Mouse (Mus musculus): ENCODE data around the gene Oxsr1.
"Not testable (repeated sequence)": the region's sequence is repeated elsewhere in the genome, so short reads cannot be mapped to it uniquely, and the experiment has no call there.

Gene Oxsr1

DNA sequence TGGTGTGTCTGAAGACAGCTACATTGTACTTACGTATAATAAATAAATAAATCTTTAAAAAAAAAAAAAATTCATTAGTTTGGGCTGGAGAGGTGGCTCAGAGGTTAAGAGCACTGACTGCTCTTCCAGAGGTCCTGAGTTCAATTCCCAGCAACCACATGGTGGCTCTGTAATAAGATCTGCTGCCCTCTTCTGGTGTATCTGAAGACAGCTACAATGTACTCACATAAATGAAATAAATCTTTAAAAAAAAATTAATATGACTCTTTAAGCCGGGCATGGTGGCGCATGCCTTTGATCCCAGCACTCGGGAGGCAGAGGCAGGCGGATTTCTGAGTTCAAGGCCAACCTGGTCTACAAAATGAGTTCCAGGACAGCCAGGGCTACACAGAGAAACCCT, 47.4 kb downstream of the Oxsr1 start:
- not testable (repeated sequence) for DNase-seq (ENCODE audit: low read depth, low spot score)

DNA sequence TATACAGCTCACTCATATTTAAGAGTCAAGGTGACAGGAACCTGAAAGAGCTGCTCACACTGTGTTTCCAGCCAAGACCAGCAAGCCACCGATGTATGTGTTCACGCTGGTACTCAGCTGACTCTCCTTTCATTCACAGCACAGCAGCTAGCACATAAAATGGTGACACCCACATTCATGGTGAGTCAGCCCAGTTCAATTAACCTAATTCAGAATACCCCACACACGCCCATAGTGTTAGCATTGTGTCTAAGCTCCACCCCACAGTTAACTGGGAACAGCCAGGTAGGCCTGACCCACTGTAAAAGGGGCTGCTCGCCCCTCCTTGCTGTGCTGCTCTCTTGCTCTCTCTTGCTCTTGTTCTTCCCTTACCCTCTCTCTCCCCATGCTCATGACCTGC, 50.7 kb downstream of the Oxsr1 start:
- peak; percentile 86 for DNase-seq (ENCODE audit: low read depth, low spot score)

DNA sequence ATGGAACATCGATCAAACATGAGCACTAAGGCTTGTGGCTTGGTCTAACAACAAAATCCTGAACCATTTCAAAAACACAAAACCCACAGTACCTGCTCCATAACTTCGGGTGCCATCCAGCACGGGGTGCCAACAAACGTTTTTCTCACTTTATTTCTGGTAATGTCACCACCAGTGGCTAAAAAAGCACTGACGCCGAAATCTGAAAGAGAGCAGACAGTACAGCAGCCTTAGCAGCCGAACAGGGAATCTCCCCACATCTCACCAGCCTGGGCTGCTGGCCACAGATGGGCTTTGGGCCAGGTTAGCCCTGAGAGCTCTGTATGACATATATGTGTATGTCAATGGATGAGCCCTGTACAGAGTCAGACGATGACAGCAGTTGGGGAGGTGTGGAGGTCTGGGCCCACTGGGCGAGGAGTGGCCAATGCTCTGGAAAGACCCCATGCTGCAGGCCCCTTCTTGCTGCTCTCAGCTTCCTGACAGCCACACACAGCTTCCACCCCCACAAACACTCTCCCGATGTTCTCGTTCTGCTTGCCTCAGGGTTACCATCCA, 53.6 kb downstream of the Oxsr1 start:
- no peak for DNase-seq (ENCODE audit: low read depth, low spot score)

DNA sequence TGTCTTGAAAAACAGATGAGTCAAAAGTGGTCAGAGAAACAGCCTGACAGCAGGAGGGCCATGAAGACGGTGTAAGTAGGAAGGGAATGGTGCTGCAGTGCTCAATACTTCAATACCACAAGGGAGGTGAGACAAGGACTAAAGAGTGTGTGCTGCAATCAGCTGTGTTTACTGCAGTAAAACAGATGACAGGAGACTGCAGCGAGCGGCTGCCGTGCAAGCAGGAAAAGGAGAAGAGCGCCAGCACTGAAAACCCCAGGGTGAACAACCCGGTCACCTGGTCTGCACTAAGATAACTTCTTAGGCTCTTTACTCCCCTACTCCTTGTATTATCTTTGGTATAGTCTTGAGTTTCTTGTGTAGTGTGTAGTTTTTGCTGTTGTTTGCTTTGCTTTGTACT, 54.1 kb downstream of the Oxsr1 start:
- no peak for DNase-seq (ENCODE audit: low read depth, low spot score)

DNA sequence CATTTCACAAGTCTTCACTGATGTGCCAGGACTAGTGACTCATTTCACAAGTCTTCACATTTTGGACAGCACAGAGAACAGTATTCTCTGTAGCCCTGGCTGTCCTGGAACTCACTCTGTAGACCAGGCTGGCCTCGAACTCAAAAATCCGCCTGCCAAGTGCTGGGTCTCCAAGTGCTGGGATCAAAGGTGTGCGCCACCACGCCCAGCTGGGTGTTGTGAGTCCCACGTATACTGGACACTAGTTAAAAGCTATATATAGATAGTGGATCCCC, 56.2 kb downstream of the Oxsr1 start:
- DNase-seq (ENCODE audit: low read depth, low spot score): not testable (repeated sequence)

DNA sequence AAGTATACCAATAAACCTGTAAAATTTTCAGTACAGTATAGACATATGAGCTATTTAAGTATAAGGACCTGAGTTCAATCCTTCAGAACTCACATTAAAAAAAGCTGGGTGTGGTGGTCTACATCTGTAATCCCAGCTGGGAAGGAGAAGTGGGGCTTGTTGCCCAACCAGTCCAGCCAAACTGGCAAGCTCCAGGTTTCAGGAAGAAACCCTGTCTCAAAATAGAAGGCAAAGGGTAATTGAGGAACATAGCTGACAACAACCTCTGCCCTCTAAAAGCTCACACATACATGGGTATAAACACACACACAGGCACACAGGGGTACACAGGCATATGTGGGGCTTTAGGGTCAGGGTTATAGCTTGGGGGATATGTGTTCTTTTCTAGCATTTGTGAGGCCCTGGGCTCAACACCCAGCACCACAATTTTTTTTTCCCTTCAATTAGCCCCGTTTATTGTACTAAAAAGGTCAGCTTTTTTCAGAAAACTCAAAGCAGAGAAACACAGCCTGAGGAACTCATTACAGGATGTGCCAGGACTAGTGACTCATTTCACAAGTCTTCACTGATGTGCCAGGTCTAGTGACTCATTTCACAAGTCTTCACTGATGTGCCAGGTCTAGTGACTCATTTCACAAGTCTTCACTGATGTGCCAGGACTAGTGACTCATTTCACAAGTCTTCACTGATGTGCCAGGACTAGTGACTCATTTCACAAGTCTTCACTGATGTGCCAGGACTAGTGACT, 56.7 kb downstream of the Oxsr1 start:
- not testable (repeated sequence) for DNase-seq (ENCODE audit: low read depth, low spot score)

DNA sequence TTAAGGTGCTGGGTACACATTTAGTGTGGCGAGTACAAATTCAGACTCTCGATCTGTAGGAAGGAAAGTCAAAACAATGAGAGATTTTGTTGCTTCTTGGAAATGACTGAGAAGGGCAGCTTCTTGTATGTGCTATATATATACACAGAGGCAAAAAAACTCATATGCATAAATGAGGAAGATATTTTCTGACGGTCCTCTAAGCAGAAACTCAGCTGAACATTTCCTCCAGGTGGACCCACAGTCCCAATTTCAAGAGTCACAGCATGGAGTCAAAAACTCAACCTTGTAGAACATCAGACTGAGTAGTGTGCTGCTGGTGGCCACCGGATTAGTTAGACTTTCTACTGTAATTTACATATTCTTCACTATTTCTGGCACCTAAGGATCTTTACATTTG, 59.2 kb downstream of the Oxsr1 start:
- no peak for DNase-seq (ENCODE audit: low read depth, low spot score)

DNA sequence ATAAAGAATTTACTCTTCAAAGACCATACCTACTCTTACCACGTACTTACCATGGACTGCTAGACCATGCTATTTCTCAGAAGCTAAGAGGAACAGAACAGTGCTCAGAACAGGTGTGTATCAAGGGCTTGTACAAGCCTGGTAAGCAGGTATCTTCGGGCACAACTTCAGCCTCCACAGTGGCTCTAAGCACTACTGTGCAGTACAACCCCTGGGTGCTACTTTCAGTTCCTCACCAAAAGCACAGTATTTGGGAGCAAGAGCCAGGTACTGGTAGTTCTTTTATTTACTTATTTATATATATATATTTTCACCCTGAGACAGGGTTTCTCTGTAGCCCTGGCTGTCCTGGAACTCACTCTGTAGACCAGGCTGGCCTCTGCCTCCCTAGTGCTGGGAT, 61.4 kb downstream of the Oxsr1 start:
- DNase-seq (ENCODE audit: low read depth, low spot score): no peak

DNA sequence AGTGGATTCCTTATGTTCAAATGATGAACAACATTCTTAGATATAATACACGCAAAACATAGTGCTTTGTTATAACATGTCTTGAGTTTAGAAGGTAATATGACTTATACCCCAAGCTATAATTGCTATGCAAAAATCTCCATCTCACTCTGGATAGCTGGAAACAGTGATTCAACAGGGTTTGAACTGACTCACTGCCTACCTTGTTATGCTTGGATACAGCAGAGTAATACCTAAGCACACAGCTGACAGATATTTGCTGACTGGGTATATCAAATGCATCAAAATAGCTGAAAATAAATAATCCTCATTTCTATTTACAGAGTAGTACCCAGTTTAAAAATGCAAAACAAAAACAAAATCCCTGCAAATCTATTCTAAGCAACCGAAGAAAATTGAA, 63.4 kb downstream of the Oxsr1 start:
- DNase-seq (ENCODE audit: low read depth, low spot score): no peak

DNA sequence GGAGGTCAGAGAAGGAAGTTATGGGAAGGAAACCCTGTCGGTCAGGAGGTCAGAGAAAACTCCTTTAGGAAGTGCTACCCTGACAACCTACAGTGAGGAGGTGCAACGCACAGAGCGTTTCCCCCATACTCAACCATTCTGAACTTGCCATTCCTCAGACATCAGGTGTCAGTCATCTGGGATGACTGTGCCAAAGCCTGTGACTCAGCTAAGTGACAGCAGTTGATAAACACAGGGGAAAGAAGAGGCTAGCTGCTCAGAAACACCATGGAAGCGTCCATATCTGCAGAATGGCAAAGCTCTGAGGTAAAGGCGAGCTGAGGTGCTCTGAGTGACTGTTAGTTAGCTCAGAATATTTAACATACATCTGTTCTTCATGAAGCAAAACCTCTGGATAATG, 64.1 kb downstream of the Oxsr1 start:
- no peak for DNase-seq (ENCODE audit: low read depth, low spot score)

DNA sequence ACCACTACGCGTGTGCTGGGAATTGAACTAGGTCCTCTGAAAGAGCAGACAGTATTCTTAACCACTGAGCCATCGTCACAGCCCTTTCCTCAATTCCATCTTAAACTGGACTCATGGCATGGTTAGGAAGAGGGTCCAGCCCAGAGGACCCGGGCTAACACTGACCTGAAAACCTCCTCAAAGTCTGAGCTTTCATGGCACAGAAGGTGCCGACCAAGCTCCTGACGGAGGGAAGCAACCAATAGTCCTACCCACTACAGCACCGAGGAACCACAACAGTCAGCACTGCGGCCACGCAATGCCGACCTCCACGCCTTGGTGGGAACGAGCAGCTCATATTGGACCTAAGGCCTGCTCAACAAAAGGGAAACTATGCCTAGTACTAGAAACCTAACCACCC, 66.1 kb downstream of the Oxsr1 start:
- no peak for DNase-seq (ENCODE audit: low read depth, low spot score)

DNA sequence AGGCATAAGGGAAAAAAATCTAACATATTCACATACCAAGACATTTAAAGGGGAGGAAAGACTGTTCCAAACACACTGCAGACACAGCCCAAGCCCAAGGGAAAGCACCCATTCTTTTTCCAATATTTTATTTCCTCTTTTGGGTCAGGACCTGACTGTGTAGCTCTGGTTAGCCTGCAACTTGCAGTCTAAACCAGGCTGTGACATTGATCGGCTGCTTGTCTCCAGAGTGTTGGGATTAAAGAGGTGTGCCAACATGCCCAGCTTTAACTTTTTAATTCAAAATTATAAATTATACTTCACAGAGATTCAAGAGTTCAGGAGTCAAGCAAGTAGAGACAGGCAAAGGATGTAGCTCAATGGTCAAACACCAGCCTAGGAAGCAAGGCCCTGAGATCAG, 67.1 kb downstream of the Oxsr1 start:
- DNase-seq (ENCODE audit: low read depth, low spot score): no peak

DNA sequence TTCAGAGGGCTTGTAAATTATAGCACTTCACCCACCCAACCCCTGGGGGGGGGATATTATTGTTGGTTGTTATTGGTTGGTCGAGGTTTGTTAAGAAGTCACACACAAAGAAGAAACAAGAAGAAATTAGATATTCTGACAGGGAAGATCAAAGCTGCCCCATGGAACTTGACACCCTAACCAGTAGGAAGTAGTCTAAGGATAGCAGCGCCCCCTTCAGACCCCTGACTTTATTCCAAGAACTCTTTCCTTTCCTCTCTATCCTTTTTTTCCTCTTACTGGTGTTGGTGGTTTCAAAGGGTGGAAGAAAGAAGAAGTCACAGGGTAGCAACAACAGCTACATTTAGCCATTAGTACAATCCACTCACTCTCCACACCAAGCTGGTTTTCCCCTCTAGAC, 68.0 kb downstream of the Oxsr1 start:
- peak; percentile 19 for DNase-seq (ENCODE audit: low read depth, low spot score)

DNA sequence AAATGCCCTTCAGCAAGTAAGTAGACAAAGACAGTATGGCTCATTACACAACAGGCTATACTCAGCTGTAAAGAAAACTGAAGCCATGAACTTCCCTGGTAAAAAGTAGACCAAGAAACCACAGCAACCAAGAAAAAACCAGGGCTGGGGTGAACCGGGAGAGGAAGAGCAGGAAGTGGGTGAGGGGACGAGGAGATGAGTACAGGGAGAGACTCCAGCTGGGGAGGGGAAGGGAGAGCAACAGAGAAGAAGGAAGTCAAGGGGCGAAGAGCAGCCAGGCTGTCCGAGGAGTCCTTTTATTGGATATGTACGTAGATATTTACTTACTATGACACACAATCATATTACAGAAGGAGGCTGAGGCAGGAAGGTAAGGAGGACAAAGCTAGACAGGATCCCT, 74.2 kb downstream of the Oxsr1 start:
- no peak for DNase-seq (ENCODE audit: low read depth, low spot score)

DNA sequence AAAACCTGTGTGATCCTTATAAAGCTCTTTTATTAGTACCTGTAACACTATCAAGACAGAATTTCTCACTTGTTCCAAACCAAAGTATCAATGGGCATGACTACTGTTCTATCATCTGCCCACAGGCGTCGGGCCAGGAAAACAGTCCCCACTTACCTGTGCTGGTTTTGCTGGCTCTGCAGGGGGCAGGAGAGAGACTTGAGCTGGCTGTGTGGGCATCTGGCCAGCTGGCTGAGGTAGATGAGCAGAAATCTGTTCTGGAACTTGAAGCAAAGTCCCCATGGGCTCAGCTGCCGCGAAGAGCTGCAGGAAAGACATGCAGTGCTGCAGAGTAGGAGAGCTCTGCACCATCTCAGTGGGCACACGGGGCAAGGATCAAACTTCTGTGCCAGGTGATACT, 75.4 kb downstream of the Oxsr1 start:
- no peak for DNase-seq (ENCODE audit: low read depth, low spot score)

DNA sequence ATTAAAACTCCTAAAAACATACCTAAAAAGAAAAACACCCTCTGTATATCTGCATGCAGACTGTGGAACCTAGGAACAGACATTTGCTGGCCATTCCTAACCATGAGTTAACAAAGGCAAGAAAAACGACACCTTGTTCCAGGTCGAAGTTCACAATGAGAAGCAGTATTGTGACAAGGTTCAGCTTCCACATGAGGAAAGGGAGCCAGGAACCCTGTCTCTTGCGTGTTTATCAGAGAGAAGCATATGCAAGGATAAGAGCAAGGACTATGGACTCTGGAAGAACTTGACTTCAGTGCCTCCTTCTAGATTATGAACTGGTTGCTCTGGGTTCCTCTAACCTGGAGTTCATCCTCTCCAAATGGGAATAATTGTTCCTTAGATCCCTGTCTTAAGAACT, 78.2 kb downstream of the Oxsr1 start:
- DNase-seq (ENCODE audit: low read depth, low spot score): no peak

DNA sequence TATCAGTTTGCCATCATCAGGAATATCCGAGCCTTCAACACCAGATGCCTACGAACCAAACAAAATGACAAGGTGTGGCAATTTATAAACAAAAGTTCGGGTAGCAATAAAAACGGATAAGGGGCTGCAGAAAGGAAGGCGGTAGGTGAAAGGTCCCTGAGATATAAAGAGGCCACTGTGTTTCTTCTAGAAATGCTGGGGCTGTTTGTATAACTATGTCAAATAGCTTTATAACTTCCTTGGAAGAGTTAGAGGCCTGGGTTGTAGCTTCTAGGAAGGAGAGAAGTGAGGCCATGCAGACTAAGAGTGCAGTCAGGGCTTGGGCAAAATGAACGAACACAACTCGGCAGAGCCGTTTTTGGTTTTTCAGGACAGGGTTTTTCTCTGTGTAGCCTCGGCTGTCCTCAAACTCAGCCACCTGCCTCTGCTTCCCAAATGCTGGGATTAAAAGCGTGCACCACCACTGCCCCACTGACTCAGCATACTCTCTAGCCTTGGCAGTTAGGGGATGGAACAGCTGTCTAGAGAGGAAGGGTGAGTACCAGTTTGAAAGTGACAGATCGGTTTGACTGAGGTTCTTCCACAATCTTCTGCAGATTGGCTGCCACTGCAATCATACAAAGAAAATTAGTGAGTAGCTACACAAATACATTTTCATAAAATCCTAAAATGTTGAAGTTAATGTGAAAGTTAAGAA, 80.9 kb downstream of the Oxsr1 start:
- DNase-seq (ENCODE audit: low read depth, low spot score): no peak

DNA sequence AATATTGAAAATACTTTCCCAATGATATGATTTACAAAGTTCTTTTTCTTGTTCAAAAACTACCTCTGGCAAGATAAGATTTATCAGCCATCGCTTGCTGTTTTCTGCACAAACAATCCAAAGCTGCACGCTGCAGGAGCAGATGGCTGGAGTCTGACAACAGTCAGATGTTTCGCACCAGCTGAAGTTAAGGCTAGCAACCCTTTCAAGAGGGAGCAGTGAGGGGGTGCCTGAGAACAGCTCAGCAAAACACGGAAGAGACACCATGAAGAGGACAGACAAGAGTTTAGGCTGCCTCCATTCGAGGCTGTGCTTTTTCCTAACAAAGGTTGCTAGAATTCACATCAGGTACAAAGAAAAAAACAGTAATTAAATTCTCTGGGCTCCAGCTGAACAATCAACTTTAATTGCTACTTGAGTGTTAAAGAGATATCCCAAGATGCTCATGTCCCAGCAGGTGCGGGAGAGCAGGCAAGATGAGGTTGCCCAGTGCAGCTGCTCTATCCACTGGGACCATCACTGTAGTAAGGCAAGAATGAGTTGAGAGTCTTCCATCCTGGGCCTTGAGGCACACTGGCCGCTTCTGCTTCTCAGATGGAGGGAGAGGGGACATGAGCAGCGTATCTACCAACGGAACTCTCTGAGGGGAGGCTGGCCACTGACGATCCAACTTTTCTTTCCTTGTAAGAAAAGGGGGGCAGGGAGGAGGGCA, 81.8 kb downstream of the Oxsr1 start:
- no peak for DNase-seq (ENCODE audit: low read depth, low spot score)

DNA sequence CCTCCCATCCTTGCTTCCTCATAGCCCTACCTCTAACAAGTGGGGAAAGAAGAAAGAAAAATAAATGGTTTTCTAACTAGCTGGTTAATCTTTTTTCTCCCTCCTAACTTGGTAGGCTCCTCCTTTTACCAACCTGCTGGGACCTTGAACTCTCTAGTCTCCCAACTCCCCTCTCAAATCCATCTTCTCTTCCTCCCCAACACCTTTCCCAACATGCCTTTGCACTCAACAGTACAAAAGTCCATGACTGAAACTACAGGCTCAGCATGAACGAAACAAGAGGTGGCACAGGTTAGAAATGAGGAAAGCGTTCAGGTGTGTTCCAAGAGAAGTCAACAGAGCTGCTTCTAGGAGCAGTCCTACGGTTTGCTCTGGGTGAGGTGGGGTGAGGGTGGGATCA, 83.0 kb downstream of the Oxsr1 start:
- DNase-seq (ENCODE audit: low read depth, low spot score): no peak

DNA sequence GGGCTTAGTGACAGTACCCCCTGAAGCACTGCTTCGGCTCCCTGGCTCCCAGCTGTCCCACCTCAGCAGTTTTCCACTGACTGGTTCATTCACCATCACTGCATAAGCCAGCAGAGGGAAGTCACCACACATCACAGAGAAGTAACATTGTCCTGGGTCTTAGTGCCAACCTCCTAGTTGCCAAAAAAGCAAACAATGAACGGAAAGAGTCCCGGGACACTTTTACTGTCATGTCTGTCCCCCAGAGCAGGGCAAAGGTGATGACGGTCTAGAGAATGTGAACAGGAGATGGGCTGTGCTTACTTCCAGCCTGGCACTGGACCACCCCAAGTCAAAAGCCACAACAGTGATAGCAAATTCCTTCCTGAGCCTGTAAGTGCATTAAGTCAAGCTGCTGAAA, 83.4 kb downstream of the Oxsr1 start:
- no peak for DNase-seq (ENCODE audit: low read depth, low spot score)

DNA sequence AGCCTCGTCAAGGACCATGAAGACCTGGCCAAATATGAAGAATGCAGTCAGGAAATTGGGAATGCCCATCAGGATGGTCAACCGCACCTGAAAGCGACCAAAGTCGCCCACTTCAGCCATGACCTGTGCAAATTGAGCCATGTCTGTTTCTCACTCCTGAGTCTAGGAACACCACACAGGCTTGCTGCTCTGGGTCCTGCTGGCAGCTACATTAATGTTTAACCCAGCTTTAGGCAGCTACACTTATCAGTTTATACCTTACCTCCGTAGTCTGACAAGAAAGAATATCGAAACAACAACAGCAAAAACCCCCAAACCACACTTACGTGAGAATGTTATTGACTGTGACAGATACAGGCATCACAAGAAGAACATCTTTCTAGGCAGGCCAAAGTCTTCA, 90.7 kb downstream of the Oxsr1 start:
- DNase-seq (ENCODE audit: low read depth, low spot score): no peak

DNA sequence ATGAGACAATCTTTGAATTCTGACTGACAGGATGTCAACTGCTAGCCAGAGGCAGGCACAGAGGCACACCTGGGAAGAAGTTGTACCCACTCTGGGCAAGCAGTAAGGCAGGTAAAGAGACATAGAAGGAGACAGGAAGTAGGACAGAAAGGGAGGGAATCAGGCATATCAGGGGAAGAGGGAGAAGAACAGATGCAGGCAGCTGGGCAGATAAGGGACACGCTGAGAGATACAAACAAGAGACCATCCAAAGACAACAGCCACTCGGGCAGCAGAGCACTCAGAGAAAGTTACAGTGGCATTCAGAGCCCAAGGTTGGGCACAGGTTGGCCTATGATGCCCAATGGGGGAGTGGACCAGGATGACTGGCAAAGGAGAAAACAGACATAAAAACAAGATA, 91.4 kb downstream of the Oxsr1 start:
- DNase-seq (ENCODE audit: low read depth, low spot score): no peak

DNA sequence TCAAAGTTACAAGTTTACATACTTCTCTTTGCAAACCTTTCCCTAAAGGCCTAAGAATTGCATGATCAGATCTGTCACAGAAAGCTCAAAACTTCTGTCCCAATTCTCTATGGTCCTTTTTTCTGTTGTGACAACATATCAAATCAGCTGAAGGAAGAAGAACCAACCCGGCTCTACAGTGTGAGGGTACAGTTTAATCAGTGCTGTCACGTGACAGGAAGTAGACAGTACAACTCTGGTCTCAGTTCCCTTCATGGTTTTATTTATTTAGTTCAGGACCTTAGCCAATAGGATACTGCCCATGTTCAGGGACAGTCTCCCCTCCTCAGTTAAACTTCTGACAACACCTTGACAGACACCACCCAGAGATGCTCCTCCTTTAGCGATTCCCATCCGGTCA, 102.0 kb downstream of the Oxsr1 start:
- no peak for DNase-seq (ENCODE audit: low read depth, low spot score)
